11 mouse cellular contexts compared by ENCODE assay signal in genomic region chr17:79712536-79712935, GRCm38 (mm10). TPM values are rescaled to one million over a fixed set of nuclear protein-coding genes. Genes with fewer than 3 reads are reported as not detected.
DNase-seq lines count a peak whose midpoint lies in the region; ATAC-seq and TF ChIP-seq lines count a peak whose summit lies in the region.
"Had no signal": no experiment of that assay in that cellular context is flagged by ENCODE, and none has a peak within 500 bp of the region (broad histone marks: within the 10 kb centered on the region; RNA-seq: fewer than 3 reads in every experiment).

No protein-coding gene starts in this region.

- peak overlapping the region in 1 of 2 experiments; percentile 50; a peak in 1 of 4 replicates for H3K4me3 ChIP-seq in heart, embryonic 14.5 days (ENCODE audit: control insufficient read depth in 1 of 2, insufficient read depth in 1 of 2, low read depth in 1 of 2, low read length in 2 of 2)
- H3K4me3 ChIP-seq in C2C12 (ENCODE audit: insufficient read depth, poor library complexity, severe bottlenecking): peak overlapping the region; percentile 44
- H3K4me3 ChIP-seq in embryonic facial prominence, embryonic 10.5 days: peak overlapping the region; percentile 63
- no peak overlapping the region for H3K4me3 ChIP-seq in limb, embryonic 11.5 days (ENCODE audit: low read depth, low read length)

- H3ac ChIP-seq in C2C12 (ENCODE audit: control insufficient read depth, insufficient read length, low read depth): no peak overlapping the region

- no peak for TF ChIP-seq CTCF in C2C12 (IDR thresholded peaks at IDR 0.05; ENCODE audit: control insufficient read depth, insufficient read depth, insufficient read length)

- H3K27ac ChIP-seq in heart, embryonic 14.5 days (replicated peaks in 1 of 2; ENCODE audit: control insufficient read depth in 1 of 2, insufficient read depth in 1 of 2, low read depth in 2 of 2, low read length in 2 of 2): no peak overlapping the region
- no peak overlapping the region for H3K27ac ChIP-seq in embryonic facial prominence, embryonic 10.5 days (replicated peaks)
- no peak overlapping the region for H3K27ac ChIP-seq in limb, embryonic 11.5 days (replicated peaks; ENCODE audit: low read depth, low read length)
- H3K27ac ChIP-seq: gastrocnemius, adult 2 months had no signal

- H3K79me3 ChIP-seq in C2C12 (ENCODE audit: low read depth): peaks cover 24% of the 10 kb centered on the region

- peaks cover 58% of the 10 kb centered on the region for H3K79me2 ChIP-seq in C2C12 (ENCODE audit: control insufficient read depth, insufficient read depth)

- H3K4me2 ChIP-seq in heart, embryonic 14.5 days (ENCODE audit: low read length): 0 out of 2 replicates have a peak overlapping the region, but pooled peaks have one; percentile 91
- H3K4me2 ChIP-seq in limb, embryonic 11.5 days (ENCODE audit: low read depth, severe bottlenecking): no peak overlapping the region

- H3K9me3 ChIP-seq in heart, embryonic 14.5 days (ENCODE audit: control insufficient read depth, low read length): no peaks in the 10 kb centered on the region
- H3K9me3 ChIP-seq in embryonic facial prominence, embryonic 10.5 days: no peaks in the 10 kb centered on the region
- no peaks in the 10 kb centered on the region for H3K9me3 ChIP-seq in limb, embryonic 11.5 days (ENCODE audit: control insufficient read depth, low read length)

- DNase-seq in heart, postnatal 36 days: no peak
- DNase-seq in embryonic facial prominence, embryonic 10.5 days (ENCODE audit: low spot score): peak; percentile 49
- DNase-seq in limb, embryonic 11.5 days (ENCODE audit: low spot score): peak; percentile 65
- DNase-seq in gastrocnemius, postnatal 4 days (ENCODE audit: low spot score in 2 of 2): no peak
- DNase-seq in adrenal gland, adult 18-20 months (ENCODE audit: low spot score in 2 of 2): no peak
- no peak for DNase-seq in c-Kit-positive CD71-positive TER-119-positive erythroid progenitor cells, embryonic 14.5 days (ENCODE audit: low spot score)
- DNase-seq: cerebellum, adult 11-12 months had no signal

- 7% methylated on average over 9 of the region's 9 CpGs for WGBS in heart, embryonic 14.5 days
- WGBS in embryonic facial prominence, embryonic 10.5 days: 2% methylated on average over 9 of the region's 9 CpGs
- WGBS in limb, embryonic 11.5 days: 4% methylated on average over 9 of the region's 9 CpGs

- H3K36me3 ChIP-seq in heart, embryonic 14.5 days (ENCODE audit: control insufficient read depth, insufficient read depth, low read length): no peaks in the 10 kb centered on the region
- H3K36me3 ChIP-seq in C2C12 (ENCODE audit: control insufficient read depth, insufficient read depth): peaks cover 30% of the 10 kb centered on the region
- no peaks in the 10 kb centered on the region for H3K36me3 ChIP-seq in embryonic facial prominence, embryonic 10.5 days (replicated peaks)
- H3K36me3 ChIP-seq in limb, embryonic 11.5 days (ENCODE audit: control insufficient read depth, insufficient read depth, low read length): no peaks in the 10 kb centered on the region

- peaks cover 67% of the 10 kb centered on the region for H3K27me3 ChIP-seq in heart, embryonic 14.5 days (ENCODE audit: control insufficient read depth, insufficient read depth, low read length)
- no peaks in the 10 kb centered on the region for H3K27me3 ChIP-seq in C2C12 (ENCODE audit: control insufficient read depth, insufficient read depth, insufficient read length)
- H3K27me3 ChIP-seq in embryonic facial prominence, embryonic 10.5 days (replicated peaks; ENCODE audit: low read depth, poor library complexity, severe bottlenecking): peaks cover 89% of the 10 kb centered on the region
- peaks cover 40% of the 10 kb centered on the region for H3K27me3 ChIP-seq in limb, embryonic 11.5 days (ENCODE audit: control insufficient read depth, insufficient read depth, low read length)

- ATAC-seq in heart, embryonic 14.5 days (ENCODE audit: insufficient number of reproducible peaks, insufficient read depth, low FRiP score, low read depth): no peak
- no peak for ATAC-seq in limb, embryonic 11.5 days (ENCODE audit: insufficient number of reproducible peaks, low FRiP score, low TSS enrichment, low read depth)

- intact Hi-C loops in heart, postnatal 36 days (cut with DNase I): no loop called here

- H3K4me1 ChIP-seq in heart, embryonic 14.5 days (ENCODE audit: control insufficient read depth in 2 of 2, insufficient read depth in 2 of 2, low read length in 2 of 2): peaks cover 18 to 32% of the 10 kb centered on the region in 2 experiments; a peak in 3 of 4 replicates
- peaks cover 60% of the 10 kb centered on the region for H3K4me1 ChIP-seq in embryonic facial prominence, embryonic 10.5 days
- peaks cover 19% of the 10 kb centered on the region for H3K4me1 ChIP-seq in limb, embryonic 11.5 days (ENCODE audit: control insufficient read depth, insufficient read depth, low read length)

- H3K9ac ChIP-seq in heart, embryonic 14.5 days (ENCODE audit: low read length): no peak overlapping the region
- H3K9ac ChIP-seq in limb, embryonic 11.5 days (ENCODE audit: low read length): no peak overlapping the region

TF ChIP-seq in C2C12, 6 proteins besides CTCF, POLR2A, EP300 and RAD21:
- TF ChIP-seq CEBPB (IDR thresholded peaks at IDR 0.05; ENCODE audit: low read depth) (no peak), MAX (IDR thresholded peaks at IDR 0.05) (no peak), MYOD1 (IDR thresholded peaks at IDR 0.05; ENCODE audit: control insufficient read depth, insufficient read length, low read depth) (no peak), FOSL1 (IDR thresholded peaks at IDR 0.05; ENCODE audit: insufficient read depth, low read length, poor library complexity, severe bottlenecking) (no peak), MYOG (IDR thresholded peaks at IDR 0.05; ENCODE audit: control insufficient read depth, extremely low read depth, insufficient read length) (no peak), USF1 (IDR thresholded peaks at IDR 0.05; ENCODE audit: low read depth) (no peak)

RNA-seq across cellular contexts. Expression of gene Cyp1b1, which starts 2.3 kb away (rescaled TPM):
- polyA plus RNA-seq in heart, embryonic 14.5 days (2014; fragmentation: Nextera tagmentation; extraction: Ambion mirVana): 0.36 and 1.1 TPM in 2 replicates
- total RNA-seq in heart, postnatal 36 days (2021): 1 to 10 TPM; 5.1 to 5.5 TPM
- polyA plus RNA-seq in C2C12 (2012; fragmentation: generic; extraction: Trizol): 8.8 TPM
- 4.0 and 6.1 TPM in 2 replicates for polyA plus RNA-seq in embryonic facial prominence, embryonic 10.5 days (2016; fragmentation: Nextera tagmentation; extraction: Ambion mirVana)
- 2.0 and 3.4 TPM in 2 replicates for polyA plus RNA-seq in limb, embryonic 11.5 days (2014; fragmentation: Nextera tagmentation; extraction: Ambion mirVana)
- total RNA-seq in gastrocnemius, postnatal 4 days (2021): under 1 TPM; 0.36 to 0.42 TPM
- total RNA-seq in adrenal gland, adult 18-20 months (2021): 10 to 100 TPM; 28.1 to 39.5 TPM
- total RNA-seq: megakaryocyte-erythroid progenitor cell, adult 5-6 weeks had no signal

Comparison
In these comparisons a context has a peak if more than half of its experiments do, and no peak if none do; other contexts are left out.
1. DNase-seq: peak in embryonic facial prominence, embryonic 10.5 days (single experiment) and limb, embryonic 11.5 days (single experiment); none in heart, postnatal 36 days (0 of 2), gastrocnemius, postnatal 4 days (0 of 2), adrenal gland, adult 18-20 months (0 of 2) and c-Kit-positive CD71-positive TER-119-positive erythroid progenitor cells, embryonic 14.5 days (single experiment).